Mouse (Mus musculus) Muller cell, postnatal 12 days (primary cell): ENCODE data around the gene Sptbn4.

Experiments
- DNase-seq: peaks from one replicate; pipeline ENCODE4 v3.0.0-alpha.2; 2015; ENCODE audit errors: inconsistent ontology term

Sptbn4 gene

DNA sequence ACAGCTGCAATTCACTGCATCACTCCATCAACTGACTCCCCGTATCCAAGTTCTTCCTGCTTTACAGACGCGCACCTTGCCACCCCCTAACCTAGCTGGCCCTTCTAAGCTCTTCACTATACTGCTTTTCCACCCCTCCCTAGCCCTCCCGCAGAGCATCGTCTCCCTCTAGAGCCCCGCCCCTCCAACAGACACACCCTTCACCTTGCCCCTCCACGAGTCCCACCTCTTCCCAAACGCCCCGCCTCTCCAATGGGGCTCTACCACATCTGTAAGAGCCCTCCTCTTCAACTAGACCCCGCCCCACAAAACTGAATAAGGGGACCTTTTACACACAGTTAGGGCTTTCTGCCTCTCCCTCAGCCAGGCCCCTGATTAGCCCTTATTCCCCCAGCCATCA is 13.7 kb downstream of the Sptbn4 start:
- DNase-seq, result no peak

DNA sequence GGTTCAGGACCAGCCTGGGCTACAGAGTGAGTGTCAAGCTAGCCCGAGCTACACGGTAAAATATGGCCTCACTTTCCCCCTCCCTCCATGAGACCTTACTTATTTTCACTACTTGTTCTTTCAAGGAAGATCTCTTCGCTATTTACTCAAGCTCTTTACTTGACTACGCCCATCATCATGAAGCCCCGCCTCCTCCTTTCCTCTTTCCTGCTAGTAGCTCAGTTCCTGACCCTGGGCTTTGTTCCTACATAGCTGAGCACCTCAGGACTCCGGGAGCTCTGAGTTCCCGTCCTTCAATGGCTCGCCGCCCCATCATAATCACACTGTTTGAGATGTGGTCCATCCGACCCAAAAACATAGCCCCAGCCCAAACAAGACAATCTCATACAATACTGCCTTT is 14.1 kb downstream of the Sptbn4 start:
- DNase-seq, result no peak

DNA sequence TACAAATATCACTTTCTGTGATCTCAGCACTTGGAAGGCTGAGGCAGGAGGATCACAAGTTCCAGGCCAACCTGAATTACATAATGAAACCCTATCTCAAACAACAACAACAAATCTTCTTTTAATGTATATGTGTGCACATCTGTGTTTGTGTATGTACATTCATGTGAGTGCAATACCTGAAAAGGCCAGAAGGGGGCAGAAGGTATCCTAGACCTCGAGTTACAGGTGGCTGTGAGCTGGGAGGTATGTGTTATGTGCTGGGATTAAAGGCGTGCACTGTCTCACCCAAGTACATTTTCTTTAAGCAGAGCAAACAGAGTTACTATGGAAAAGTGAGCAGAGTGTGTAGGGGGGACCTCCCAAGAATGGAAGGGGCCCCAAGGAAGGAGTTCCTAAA is 18.4 kb downstream of the Sptbn4 start:
- DNase-seq, result no peak

DNA sequence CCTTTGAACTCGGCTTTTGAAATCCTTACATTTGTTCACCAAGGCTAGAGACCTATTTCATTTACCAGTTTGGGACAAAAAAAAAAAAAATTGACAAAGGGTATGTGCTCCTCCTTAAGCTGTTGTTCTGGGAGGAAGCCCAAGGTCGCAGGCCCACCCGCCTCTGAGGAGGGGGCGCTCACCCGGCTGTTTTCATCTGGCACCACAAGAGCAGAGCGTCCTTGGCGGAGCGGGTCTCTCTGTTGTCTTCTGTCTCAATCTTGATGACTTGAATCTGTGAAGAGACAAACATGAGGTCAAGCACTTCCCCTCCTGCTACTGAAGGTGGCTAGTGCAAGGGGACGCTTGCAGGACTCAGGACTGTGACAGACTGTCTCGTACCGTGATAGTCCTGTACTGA is 19.5 kb downstream of the Sptbn4 start:
- DNase-seq, result no peak

DNA sequence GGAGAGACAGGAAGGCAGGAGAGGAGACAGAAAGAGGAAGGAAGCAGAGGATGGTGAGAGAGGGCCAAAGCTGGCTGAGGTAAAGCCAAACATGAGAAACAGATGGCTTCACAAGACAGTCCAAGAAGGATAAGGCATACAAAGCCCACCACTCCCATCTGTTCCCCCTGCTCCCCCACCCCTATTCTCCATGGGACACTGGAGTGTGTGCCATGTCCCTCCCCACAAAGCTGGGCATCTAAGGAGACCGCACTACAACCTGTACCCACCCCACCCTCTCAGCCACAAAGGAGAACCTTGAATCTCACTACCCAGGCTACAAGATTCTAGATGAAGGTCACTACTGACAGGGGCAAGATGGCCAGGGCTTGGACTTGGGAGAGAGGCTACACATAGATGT is 20.1 kb downstream of the Sptbn4 start:
- DNase-seq, result no peak

DNA sequence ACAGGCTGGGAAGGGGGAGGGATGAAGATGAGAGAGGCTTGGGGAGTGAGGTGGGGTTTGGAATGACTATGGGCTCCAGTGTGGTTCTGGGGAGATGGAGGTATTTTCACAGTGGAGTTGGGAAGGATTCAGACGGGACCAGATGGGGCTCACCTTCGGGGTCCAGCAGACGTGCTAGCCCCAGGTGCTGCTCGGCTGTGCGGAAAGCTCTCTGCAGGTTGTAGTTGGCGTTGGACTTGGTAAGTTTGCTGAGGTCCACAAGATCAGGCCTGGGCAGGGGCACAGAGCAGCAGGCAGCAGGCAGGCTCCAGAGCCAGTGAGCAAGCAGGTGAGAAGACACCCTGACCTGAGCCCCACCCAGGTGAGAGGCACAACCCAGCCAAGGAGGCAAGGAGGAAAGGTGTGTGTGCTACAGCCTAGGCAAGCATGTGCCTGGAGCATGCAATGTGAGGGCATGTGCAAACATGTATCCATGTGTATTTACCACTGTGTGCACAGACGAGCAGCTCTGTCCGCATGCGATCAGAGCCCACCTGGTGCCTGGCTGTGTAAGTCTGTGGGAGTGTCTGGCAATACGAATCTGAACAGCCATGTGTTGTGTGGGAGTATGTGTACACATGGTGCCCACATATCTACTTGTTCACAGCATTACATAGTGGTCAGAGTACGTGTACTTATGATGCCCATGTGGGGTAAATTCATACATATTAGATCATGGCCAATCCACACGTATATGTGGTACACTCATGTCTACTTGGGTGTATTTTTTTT is 23.7 kb downstream of the Sptbn4 start:
- no peak for DNase-seq

DNA sequence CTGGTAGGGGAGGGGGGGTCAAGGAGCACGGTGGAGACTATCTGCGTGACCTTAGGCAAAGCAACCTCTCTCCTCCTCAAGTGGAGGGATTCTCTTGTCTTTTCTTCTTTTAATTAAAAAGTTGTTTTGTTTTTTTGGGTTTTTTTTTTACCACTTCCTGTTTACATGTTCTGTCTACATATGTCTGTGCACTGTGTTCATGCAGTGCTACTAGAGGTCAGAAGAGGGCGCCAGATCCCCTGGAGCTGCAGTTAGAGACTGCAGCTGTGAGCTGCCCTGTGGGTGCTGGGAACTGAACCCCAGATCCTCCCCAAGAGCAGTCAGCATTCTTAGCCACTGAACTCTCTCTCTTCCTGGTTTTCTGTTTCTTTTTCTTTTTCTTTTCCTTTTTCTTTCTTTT is 28.4 kb downstream of the Sptbn4 start:
- no peak for DNase-seq

DNA sequence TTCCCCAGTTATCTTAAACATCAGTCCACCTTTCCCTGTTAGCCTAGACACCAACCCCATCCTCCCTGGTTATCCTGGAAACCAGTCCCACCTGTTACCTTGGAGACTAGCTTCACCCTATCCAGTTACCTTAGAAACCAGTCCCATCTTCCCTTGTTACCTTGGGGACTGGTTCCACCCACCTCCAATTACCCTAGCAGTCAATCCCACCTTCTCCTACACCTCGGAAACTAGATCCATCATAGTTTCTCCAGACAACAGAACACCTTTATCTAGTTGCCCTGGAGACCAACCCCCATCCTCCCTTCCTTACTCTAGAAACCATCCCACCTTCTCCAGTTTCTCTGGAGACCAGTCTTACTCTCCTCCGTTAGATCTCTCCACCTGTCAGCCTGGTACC is 30.3 kb downstream of the Sptbn4 start:
- DNase-seq, result no peak

DNA sequence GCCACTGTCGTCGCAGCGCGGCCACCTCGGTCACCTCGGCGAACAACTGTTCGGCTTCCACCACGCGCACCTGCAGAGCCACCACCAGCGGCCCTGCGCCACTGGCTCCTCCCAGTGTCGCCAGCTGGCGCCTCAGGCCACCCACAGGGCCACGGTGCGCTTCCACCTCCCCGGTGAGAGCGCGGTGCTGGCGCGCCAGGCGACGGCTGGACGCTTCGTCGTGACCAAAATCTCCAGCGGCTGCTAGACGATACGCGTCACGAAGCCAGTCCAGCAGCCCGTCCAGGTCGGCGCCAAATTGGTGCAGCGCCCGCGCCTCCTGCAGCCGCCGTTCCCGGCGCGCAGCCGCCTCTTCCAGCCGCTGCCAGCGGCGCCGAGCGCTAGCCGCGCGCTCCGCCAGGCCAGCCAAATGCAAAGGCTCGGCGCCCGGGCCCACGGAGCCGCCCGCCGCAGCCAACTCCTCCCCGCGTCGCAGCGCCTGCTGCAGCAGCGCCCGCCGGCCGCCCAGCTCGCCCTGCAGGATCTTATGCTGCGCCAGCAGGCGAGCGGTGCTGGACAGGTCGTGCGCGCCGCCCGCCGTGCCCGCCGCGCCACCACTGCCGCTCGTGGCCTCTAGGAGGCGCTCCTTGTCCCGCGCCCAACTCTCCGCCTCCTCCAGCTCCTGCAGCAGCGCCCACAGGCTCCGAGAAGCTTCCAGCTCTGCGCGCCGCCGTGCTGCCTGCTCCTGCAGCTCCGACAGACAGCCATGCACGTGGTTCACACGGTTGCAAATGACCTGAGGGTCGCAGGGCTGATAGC is 38.9 kb downstream of the Sptbn4 start:
- peak; percentile 80 for DNase-seq

DNA sequence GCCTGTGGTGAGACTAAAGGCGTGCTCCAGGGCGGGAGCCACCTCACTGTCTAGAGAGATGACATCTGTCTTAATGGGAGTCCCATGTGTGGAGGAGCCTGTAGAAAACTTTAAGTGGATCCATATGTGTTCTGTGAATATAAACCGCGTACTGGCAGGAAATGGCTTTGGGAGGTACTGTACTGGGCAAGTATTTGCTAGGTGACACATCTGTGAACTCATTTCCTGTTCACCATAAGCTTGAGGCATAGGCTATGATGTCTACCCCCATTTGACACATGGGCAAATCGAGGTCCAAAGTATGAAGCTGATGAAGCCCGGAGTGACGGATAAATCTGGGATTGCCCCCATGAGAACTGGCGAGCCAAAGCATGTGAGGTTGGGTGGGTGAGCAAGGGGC is 39.7 kb downstream of the Sptbn4 start:
- DNase-seq, result no peak

DNA sequence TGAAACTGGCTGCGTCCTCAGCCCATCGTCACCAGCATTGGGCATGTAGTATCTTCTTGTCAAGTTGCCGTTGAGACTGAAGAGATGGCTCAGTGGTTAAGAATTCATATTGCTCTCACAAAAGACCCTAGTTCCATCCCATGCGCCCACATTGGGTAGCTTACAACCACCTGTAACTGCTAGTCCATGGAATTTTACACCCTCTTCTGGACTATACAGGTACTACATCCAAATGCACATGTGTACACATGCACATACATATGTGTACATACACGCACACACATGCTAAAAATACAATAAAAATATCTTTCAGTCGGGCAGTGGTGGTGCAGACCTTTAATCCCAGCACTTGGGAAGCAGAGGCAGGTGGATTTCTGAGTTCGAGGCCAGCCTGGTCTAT is 41.0 kb downstream of the Sptbn4 start:
- no peak for DNase-seq

DNA sequence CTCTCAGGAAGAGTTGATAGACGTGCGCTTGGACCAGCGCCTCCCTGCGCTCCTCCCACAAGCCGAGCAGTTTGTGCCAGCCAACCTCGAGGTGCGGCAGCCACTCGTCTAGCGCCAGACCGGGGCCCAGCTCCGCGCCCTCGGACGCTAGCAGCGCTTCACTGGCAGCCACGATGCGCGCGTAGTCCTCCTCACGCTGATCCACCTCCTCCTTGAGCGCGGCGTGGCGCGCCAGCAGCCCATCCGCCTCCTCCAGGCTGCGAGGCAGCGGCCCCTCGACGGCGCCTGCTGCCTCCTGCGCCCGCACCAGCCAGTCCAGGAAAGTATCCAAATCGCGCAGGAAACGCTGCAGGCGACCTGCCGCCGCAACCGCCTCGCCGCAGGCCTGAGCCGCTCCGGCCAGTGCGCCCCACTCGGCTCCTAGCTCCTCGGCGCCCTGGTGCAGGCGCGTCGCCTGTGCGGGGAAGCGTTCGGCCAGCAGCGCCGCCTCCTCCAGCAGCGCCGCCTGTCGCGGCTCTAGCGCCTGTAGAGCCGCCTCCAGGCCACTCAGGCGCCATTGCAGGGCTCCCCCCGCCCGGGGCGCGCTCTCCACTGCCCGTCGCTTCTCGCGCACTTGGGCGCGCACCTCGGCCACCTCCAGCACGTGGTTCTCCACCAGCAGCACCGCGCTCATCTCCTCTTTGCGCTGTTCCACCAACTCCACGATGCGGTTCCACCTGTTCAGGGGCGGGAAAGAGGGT is 43.1 kb downstream of the Sptbn4 start:
- no peak for DNase-seq

DNA sequence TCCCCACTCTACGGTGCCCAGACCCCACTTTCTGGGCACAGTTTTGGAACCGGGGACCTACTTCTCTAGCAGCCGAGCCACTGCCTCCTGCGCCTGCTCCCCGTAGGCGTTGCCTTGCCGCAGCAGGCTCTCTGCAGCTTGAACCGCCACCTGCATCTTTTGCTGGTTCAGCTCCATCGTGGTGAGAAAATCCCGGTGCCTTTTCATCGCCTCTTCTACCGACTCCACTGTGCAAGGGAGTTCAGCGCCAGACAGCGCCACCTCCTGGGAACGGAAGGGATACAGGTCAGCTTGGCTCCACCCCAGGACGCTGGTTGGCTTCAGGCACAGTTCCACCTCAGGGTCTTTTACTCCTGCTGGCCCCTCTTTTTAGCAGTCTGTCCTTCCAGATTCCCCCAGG is 44.8 kb downstream of the Sptbn4 start:
- DNase-seq, result peak; percentile 22

DNA sequence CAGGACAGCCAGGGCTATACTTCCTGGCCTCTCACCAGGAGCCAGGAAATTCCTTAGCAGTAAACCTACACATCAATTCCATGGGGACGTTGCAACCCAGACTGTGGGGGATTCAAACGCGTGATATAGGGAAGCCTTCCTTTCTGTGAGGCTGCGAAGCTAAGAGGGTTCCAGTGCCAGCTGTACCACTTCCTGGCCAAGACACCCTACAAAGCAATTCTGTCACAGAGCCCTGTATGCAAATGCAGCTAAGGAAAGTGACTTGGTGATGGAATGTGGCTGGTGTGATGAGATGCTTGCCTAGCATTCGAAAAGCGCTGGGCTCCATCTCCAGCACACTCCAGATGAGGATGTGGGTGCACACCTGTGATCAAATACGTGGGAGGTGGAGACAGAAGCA is 46.9 kb downstream of the Sptbn4 start:
- no peak for DNase-seq

DNA sequence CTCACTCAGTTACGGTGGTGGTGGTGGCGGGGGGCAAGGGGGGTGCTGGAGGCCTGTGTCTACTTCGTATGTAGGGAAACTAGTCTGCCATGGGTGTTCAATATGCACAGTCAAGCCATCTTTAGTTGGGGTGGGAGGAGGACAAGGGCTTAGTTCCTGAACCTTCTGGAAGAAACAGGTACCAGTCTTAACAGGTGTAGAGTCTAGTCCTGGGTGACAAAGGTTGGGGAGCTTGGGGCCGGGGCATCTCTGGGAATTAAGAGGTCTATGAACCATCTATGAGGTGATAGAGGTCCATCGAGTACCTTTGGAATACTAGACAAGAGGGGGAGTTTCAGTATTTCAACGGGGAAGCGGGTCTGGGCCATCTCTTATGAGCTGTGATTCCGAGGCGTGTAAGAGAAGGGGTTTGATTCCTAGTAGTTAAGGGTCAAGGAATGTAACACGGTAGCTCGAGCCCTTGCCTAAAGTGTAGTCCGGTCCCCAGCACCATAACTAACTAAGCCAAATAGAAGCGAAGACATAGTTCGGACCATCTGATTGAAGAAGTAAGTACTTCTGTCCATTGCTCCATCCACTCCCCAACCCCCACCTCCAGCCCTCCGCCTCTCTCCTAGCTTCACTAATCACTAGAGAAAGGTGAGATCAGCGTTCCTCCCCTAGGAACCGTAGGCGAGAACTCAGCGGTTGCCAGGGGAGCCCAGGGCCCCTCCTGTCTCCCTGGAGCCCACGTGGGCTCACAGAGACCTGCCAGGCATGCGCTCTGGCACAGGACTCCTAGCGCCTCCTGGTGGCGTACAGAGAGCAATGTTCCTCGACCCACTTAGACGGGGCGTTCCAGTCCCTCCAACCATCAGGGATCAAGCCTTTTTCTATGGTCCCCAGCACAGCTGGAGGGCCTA is 50.2 kb downstream of the Sptbn4 start:
- DNase-seq, result no peak

DNA sequence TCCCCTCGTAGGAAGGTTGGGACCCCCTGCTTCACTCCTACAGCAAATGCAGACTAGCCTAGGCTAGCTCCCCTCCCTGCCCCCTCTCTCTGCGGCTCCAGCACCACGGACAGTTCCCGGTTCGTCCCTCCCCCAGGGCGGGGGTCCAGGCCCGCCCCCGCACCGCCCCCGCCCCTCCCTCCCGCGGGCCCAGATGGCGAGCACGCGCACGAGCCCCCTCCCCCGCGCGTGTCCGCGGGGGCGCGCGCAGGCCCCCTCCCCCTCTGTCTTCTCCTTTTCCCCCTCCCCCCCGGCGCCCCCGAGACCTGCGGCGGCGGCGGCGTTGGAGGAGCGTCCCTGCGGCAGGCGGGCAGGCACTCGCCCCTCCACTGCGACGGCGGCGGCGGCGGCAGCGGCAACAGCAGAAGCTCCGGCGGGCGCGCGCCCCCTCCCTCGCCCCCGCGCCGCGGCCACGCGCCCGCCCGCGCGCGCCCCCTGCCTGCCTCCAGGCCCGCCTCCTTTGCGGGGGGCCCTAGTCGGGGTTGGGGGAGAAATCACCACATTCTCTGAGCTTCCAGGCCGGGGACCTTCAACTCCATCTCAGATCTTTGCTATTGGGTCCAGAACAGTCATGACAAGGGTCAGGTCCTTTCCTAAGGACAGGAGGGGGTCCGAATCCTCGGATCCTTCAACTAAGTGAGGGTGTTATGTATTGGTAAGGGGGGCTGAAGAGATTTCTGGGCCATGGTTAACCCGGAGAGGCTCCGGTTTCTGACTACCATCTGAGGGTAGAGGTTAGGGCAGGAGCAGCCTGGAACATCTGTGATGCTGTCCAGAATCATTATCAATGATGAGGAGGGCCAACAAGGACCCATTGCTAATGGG is 51.1 kb downstream of the Sptbn4 start:
- DNase-seq, result peak; percentile 43

DNA sequence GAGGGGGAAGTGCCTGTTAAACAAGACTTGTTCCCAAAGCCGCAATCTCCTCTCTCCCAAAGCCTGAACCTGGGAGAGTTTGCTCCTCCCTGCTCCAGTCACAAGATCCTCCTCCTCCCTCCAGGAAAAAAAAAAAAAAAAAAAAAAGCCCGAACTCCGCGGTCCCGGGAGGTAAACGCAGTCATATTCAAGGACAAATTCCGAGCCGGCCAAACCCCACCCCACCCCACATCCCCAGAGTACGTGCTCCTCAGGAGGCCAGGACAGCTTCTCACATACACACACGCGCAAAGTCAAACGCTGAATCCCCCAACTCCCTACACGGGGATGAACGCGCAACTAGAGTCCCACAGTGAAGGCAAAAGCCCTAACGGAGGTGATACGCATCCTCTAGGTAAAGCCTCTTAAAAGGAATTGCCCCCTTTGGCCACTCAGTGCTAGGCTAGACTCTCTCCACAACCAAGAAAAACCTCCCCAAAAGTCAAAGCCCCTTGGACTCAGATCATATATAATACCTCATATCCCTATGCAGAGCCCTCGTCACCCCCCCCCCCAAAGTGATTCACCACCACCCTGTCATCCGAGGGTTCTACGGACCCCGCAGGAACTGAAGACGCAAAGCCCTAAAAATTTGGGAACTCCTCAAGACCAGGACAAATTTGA is 51.8 kb downstream of the Sptbn4 start:
- DNase-seq, result no peak

DNA sequence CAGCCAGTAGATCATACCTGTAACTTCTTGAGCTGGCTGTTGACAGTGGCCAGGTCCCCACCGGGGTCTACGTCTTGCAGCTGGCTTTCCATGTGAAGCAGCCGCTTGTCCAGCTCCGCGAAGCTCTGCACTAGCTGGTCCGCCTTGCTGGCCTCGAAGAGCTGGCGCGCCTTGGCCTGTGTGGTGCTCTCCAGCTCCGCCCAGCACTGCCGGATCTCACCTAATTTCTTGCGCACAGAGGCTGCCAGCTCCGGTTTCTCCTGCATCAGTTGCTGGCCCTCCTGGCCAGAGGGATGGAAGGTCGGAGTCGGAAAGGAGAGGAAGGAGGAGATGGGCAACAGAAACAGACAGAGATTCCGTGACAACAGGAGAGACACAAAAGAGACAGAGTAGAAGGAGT is 56.1 kb downstream of the Sptbn4 start:
- DNase-seq, result no peak

DNA sequence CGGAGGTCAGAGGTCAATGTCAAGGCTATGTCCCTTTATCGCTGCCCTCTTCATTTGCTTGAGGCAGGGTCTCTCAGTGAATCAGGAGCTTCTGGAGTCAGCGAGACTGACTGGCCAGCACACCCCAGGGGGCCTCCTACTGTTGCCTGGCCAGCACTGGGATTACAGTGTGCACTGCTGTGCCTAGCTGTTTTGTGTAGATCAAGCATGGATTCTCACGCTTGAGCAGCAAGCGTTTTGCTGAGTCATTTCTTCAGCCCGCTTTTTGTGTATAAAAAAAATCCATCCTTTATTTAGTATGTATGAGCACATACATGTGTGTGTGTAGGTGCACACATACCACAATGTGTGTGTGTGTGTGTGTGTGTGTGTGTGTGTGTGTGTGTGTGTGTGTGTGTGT is 58.3 kb downstream of the Sptbn4 start:
- DNase-seq, result no peak

DNA sequence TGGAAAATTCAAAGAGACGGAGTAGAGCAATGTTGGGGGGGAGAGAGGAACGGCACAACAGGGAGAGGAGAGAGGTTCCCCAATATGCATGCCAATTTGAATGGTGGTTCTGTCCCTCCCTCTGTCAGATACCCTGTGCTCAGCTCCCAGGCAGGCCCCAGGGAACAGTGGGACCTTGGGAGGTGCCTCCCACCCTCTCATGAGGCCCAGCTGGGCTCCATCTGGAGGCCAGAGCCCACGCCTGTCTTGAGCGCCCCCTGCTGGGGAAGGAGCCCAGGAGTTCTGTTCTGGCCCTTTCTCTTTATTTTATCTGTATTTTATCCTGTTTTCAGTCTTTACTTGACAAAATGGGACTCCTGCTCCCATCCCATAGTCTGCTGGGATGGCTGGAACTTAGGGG is 62.8 kb downstream of the Sptbn4 start:
- DNase-seq, result no peak
